Mouse (Mus musculus): ENCODE results near the gene Notch2.
"Not testable (repeated sequence)": the region's sequence is repeated elsewhere in the genome, so short reads cannot be mapped to it uniquely, and the experiment has no call there.

Notch2 gene

DNA sequence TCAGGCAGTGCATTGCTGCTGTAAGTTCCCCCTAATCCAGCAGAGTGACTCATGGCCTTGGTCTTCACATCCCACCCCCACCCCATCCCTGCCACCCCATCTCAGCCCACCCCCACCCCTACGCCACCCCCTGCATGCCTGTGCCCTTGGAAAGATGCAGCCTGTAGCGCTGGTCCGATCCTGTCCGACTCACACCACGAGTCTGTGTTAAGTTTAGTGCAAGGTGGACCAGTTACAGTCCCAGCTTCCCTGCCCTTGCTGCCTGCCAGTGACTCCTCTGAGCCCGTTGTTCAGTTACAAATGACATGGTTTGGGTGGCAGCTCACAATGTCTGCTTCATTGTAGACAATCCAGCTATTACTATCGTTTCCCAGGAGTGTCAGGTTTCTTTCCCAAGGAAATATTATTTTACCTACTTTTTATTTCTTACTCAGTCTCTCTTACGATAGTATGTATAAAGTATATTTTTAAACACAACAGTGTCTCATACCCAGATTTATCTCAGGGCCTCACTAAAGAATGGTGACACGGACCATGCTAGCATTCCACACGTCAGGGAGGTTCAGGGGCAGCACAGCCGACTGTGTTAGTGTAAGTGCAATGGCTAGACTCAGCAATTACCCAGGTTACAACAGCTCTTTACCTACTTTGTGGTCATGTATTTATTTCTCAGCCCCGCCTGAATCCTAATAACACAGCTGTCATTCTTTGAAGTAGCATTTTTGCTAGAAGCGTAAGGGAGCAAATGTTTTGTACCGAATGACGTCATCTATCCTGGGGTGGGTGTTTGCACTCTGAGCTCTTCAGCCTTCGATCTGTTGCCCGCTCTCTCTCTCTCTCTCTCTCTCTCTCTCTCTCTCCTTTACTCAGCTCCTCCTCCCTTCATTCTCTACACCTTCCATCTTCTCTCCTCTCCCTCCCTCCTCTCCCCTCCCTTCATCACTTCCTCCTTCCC, 81.6 kb downstream of the Notch2 start:
- no peak for DNase-seq (ENCODE audit: inconsistent ontology term)

DNA sequence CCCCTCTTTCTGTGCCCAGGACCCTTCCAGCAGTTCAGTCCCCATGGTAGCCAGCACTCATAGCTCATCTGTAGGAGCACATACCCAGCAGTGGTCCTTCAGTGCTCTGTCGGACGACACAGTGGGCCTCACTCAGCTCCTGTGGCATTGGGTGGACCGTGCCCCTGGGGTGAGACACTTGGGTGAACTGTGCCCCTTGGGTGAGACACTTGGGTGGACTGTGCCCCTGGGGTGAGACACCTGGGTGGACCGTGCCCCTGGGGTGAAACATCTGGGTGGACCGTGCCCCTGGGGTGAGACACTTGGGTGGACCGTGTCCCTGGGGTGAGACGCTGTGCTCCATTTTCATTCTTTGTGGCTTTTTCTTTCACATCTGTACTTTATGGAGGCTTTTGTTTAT, 83.7 kb downstream of the Notch2 start:
- DNase-seq (ENCODE audit: inconsistent ontology term), result no peak

DNA sequence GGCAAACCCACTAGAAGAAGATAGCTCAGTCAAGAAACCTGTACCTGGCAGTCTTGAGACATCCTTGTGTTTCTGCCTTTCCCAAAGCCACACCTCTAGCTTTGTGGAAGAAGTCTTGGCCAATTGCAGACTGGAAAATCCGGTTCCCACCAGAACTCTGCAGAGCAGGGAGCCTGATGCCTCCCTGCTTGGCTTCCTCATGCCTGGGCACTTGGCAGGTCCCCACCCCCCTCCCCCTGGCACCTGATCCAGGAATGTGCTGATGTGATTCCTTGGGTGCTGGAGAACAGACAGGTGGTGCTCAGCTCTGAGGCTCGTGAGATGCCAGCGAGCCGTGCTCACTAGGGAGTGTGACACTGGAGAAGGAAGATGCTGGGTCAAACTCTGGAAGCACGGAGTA, 85.3 kb downstream of the Notch2 start:
- DNase-seq (ENCODE audit: inconsistent ontology term), result no peak

DNA sequence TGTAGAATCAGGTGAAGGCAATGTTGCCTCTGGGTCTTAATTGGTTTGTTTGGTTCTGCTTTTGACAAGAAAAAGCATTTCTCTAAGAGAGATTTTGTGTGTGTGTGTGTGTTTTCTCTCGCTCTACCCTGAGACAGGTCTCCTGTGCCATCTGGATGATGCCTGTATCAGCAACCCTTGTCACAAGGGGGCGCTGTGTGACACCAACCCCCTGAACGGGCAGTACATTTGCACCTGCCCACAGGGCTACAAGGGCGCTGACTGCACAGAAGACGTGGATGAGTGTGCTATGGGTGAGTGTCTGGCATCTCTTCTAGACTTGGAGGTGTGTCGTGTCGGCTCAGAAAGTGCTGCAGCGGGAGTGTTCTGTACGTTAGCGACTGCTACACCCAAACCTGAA, 86.0 kb downstream of the Notch2 start:
- no peak for DNase-seq (ENCODE audit: inconsistent ontology term)

DNA sequence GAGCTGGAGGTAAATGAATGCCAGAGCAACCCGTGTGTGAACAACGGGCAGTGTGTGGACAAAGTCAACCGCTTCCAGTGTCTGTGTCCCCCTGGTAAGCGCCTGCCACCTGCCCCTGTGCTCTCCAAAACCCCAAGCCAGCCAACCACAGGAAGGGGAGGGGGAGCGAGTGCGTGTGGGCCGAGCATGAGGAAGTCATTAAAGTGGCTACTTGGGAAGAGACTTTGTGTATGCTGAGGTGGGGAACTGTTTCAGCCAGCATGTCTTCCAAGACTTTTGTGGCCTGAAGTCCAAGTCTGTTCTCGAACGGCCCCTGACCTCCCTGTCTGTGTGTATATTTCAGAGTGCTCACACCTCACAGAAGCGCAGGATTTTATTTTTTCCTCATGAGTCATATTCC, 88.2 kb downstream of the Notch2 start:
- DNase-seq (ENCODE audit: inconsistent ontology term), result peak; percentile 67

DNA sequence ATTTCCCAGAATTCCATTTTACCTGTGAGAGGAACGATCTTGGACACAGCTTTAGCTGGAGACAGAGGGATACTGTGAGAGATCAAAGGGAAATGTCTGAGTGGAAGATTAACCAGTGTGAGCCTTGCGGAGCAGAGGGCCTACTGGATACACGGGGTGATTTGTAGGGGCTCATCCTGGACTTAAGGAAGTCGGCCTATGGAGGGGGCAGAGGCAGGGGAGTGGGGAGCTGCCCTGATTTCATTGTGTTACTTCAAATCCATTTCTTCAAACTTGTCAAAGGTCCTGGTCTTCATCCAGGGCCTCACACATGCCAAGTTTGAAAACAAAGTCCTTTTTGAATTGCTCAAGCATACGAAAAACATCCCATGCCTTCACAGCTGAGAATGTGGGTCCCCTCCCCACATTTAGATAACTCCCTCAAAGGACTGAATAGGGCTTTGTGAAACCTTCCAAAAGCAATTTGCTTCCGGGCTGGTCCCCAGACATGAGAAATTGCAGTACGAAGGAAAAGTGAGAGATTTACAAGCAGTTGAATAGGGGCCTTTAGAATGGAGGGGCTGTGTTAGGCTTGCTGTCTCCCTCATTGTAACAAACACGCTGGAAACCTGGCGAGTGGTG, 91.6 kb downstream of the Notch2 start:
- peak; percentile 95 for DNase-seq (ENCODE audit: inconsistent ontology term)

DNA sequence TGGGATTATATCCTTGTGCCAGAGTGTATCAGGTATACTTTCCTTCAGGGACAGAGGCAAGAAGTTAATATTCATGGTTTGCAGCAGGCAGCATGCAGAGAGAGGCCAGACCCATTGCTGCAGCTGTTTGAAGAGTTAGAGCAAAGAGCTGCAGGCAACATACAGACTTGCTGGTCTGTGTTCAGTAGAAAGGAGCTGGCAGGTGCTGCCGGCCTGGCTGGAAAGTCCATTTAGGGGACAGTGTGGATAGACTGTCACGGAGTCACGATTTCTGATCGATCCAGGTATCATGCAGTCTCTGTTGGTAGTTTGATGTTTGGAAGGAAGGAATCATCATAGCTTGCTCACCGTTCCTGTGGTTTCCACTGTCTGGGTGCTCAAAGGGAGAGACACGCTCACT, 92.2 kb downstream of the Notch2 start:
- no peak for DNase-seq (ENCODE audit: inconsistent ontology term)

DNA sequence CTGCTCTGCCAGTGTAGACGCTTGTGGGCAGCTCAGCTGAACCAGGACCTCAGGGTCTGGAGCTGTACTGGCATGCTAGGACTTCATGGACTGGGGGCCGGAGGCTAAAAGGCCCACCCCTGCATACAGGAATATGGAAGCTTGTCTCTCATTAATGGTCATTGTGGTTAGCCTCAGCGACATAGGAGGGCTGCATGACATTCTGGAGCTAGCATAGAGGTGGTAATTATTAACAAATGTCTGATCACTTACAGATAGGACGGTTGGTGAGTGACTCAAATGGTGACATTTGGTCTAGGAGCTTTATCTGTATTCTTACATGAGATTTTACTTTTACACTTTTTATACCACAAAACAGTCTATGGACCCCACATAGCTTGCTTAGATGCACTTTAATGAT, 92.8 kb downstream of the Notch2 start:
- peak; percentile 37 for DNase-seq (ENCODE audit: inconsistent ontology term)

DNA sequence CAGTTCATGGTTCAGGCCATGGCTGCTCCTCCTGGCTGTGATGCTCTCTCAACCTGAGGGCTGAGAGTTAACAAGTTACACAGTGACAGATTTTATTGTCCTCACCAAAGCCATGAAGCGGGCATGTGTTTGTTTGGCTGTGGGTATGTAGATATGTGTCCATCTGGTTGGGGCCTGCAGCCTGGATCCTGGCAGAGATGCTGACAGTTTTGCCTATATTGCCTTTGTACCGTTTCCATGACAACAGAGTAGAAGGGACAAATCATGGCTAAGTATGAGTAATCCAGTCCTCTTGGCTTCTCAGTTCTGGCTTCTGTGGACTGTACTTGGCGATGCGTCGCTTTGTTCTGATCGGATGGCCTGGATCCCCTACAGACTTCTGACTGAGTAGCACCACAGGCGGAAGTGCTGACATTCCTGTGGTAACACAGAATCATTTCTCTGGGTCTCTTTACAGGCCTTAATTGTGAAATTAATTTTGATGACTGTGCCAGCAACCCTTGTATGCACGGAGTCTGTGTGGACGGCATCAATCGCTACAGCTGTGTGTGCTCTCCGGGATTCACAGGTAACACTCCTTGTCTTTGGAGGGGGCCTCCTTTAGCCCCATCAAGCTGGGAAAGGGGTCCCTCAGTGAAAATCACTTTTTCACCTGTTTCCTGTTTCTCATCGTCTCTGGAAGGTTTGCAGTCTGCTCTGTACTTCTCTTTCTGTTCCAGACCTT, 93.4 kb downstream of the Notch2 start:
- peak; percentile 98 for DNase-seq (ENCODE audit: inconsistent ontology term)

DNA sequence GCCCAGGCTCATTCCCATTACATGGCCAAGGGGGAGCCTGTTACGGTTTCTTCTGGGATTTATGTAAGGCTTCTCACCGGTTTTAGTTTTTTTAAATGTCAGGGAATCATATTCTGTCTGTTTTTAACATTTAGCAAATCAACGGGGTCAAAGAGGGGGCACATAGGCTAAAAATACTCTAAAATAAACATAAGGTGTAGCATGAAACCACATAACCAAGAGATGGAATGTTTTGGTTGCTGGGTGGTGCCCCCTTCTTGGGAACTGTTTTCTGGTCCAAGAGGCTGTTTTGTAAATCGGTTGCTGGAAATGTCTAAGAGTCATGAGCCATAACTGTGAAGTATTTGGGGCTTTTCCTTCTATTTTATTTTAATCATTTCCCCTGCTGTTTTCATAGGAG, 95.1 kb downstream of the Notch2 start:
- DNase-seq (ENCODE audit: inconsistent ontology term), result no peak

DNA sequence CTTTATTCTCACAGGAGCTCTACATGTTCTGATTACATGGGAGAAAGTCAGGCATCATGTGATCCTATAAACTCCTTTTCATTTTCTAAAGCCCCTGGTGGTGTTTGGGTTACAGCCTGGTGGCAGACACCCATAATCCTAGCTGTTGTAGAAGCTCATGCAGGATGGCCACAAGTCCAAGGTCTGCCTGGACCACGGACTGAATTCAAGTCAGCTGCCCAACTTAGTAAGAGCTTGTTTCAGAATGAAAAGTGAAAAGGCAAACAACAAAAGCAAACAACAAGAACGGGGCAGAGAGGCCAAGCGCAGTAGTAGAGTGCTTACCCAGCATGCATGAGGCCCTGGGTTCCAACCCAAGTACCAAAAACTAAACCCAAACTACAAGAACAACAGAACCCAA, 95.5 kb downstream of the Notch2 start:
- no peak for DNase-seq (ENCODE audit: inconsistent ontology term)

DNA sequence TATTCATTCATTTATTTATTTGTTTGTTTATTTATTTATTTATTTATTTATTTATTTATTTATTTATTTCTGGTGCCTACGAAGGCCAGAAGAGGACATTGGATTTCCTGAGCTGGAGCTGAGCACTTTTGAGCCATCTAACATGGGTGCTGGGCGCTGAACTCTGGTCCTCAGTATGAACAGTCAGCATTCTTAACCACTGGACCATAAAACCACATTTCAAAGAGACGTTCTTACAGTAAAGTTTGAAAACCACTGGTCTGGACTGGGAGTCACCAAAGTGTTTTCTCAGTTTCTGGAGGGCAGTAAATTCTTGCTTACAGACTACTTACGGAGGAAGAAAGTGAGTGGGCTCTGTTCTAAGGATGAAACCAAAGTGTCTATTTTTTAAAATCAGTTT, 97.3 kb downstream of the Notch2 start:
- peak; percentile 51 for DNase-seq (ENCODE audit: inconsistent ontology term)

DNA sequence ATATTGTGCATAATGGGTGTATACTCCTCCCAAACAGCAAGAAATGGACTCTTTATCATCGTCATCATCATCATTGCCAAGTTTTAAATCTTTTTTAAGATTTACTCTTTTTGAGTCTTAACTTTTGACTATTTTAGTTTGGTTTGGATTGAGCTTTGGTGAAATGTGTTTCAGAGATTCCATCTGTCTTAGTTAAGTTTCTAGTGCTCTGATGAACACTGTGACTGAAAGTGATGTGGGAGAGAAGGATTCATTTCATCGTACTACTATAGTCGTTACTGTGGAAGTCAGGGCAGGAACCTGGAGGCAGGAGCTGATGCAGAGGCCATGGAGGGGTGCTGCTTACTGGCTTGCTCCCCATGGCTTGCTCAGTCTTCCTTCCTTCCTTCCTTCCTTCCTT, 104.9 kb downstream of the Notch2 start:
- DNase-seq (ENCODE audit: inconsistent ontology term), result no peak

DNA sequence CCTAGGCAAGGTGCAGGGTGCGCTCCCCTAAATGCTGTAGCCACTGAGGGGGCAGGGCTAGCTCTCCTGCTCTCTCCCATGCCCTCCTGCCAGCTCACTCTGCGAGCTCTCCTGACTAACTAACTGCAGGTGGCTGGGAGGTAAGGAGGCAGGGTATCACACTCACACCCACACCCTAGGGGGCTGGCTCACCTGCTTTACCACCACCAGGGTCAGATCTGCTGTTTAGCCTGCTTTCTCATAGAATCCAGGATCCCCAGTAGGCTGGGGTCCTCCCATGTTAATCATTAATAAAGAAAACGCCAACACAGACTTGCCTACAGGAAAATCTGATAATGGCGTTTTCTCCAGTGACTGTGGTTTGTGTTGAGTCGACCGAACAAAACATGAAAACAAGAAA, 106.0 kb downstream of the Notch2 start:
- DNase-seq (ENCODE audit: inconsistent ontology term), result no peak

DNA sequence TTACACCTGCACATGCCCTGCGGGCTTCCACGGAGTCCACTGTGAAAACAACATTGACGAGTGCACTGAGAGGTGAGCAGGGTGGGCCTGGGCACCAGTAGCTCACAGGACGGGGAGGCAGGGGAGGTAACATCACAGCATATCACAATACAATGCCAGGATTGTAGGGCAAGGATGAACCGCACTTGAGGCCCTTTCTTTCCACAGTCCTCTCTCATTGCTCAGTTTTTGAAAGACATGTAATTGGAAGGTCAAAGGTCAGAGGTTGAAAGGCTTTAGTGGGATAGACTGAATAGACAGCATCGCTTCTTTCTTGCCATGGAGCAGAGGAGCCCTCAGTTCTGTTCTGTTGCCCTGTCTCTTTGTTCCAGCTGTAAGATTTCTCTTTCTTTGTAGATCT, 107.6 kb downstream of the Notch2 start:
- DNase-seq (ENCODE audit: inconsistent ontology term), result no peak

DNA sequence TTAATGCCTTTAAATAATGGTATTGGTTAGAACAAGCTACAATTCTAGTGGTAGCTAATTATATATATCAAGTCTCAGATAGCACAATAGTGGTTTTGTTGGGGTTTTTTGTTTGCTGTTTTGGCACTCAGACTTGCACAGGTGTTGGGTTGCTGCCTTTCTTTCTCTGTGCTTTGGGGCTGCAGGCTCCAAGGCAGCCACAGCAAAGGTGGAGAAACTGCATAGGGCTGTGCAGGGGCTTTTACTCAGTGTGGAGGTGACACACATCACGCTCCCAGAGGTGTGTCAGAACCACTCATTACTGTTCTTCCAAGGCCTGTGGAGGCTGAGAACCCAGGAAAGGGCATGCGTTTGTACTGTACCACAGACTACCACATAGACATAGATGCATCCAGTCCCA, 114.4 kb downstream of the Notch2 start:
- DNase-seq (ENCODE audit: inconsistent ontology term), result no peak

DNA sequence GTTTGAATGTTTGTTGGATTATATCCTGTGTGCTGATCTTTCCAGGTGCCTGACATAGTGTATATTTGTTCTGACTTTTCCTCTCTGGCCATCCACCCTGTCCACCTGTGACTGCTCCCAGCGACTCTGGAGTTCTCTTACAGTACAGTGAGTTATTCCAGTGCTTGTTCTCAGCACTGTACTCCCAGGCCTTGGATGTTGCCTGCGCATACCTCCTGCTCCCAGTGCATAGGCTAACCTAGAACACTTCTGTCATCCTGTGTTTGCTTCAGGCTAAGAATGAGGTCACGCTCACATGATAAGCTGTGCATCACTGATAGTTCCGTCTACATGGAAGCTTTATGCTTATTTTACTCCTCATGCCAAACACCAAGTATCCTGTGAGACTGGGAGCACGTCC, 115.4 kb downstream of the Notch2 start:
- DNase-seq (ENCODE audit: inconsistent ontology term), result no peak

DNA sequence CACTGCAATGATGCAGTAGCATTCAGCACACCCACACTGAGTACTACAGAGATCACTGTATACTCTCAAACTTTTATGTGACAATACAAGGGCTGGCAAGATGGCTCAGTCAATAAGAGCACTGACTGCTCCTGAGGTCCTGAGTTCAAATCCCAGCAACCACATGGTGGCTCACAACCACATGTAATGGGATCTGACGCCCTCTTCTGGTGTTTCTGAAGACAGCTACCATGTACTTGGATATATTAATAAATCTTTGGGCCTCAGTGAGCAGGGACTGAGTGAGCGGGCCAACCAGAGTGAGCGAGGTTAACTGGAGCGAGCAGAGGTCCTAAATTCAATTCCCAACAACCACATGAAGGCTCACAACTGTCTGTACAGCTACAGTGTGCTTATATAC, 118.8 kb downstream of the Notch2 start:
- not testable (repeated sequence) for DNase-seq (ENCODE audit: inconsistent ontology term)

DNA sequence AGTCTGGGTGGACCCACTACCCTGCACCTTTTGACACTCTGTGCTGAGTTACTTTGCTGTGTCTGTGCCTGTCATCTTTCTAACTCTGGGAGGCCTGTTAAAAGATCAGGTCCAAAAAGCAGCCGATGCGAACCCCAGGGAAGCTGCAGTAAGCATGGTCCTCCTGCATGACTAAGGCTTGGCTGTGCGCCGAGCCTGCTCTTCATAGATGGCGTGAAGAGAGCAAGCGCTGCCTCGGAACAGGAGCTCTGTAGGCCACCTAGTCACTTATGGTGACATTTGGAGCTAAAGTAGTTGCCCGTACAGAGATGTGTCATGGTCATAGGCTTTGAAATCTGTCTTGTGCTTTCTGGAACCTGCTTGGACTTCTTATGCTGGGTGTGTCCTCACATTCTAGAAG, 119.3 kb downstream of the Notch2 start:
- DNase-seq (ENCODE audit: inconsistent ontology term), result no peak

DNA sequence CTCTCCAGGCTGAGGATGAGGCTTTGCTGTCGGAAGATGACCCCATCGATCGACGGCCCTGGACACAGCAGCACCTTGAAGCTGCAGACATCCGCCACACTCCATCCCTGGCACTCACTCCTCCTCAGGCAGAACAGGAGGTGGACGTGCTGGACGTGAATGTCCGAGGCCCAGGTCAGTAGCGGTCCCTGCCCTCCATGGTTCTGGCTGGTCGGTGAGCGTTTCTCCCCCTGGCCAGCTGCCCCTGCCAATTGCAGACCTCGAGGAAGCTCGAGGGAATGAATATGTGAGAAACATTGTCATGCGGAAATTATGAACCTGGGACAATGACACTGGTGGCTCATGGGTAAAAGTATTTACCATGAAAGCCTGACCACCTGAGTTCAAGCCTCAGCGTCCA, 128.1 kb downstream of the Notch2 start:
- no peak for DNase-seq (ENCODE audit: inconsistent ontology term)

DNA sequence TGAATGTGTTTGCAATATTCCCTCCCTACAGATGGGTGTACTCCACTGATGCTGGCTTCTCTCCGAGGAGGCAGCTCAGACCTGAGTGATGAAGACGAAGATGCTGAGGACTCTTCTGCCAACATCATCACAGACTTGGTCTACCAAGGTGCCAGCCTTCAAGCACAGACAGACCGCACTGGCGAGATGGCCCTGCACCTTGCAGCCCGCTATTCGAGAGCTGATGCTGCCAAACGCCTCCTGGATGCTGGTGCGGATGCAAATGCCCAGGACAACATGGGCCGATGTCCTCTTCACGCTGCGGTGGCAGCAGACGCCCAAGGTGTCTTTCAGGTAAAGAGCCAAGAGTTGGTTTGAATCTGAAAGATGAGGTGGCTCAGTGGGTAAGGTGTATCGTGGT, 129.5 kb downstream of the Notch2 start:
- DNase-seq (ENCODE audit: inconsistent ontology term), result no peak

DNA sequence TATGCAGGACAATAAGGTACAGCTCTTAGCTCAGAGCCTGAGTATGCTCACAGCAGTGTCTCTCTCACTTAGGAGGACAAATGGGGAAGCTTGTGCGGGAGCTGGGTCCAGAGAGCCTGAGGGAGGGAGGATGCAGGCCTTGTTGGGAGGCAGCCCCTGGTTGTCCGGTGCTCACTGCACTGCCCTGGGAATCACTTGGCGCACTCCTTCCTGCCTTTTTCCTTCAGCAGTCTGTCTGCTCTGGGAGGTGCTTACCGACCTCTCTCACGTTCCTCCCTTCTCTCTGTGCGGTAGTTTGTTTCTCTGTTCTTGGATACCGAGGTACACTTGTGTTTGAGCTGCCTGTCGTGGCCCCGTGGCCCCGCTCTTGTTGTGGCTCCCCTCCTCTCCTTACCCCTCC, 131.9 kb downstream of the Notch2 start:
- no peak for DNase-seq (ENCODE audit: inconsistent ontology term)
